In the genomic region with DNA sequence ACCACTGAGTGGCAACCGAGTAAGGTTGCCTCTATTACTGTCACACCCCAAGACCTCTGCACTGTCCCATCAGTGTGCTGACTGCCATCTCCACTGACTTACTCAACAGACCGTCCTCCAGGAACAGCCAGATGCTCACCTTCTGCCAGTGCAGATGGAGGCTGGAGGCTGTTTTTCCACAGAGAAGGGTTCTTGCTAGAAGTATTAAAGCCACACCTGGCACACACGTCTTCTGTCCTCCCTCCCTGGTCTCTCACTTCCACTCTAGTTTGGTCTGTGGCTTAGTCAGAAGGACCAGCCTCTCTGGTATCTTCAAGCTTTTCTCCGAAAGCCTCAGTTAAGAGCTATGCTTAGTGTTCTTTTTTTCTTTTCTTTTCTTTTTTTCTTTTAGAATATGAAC, we compare ENCODE assay signal across 12 mouse cellular contexts.
"Had no signal": no experiment of that assay in that cellular context is flagged by ENCODE, and none has a peak within 500 bp of the region (broad histone marks: within the 10 kb centered on the region; RNA-seq: fewer than 3 reads in every experiment).

No protein-coding gene starts in this region.

- H3K27me3 ChIP-seq: liver, embryonic 15.5 days; midbrain, embryonic 15.5 days; neural tube, embryonic 12.5 days; stomach, embryonic 15.5 days had no signal

- ATAC-seq: midbrain, embryonic 15.5 days had no signal

- H3K4me2 ChIP-seq: liver, embryonic 11.5 days; liver, embryonic 15.5 days; midbrain, embryonic 15.5 days; neural tube, embryonic 12.5 days; stomach, embryonic 15.5 days had no signal

- H3K4me3 ChIP-seq: liver, embryonic 15.5 days; midbrain, embryonic 15.5 days; neural tube, embryonic 12.5 days; stomach, embryonic 15.5 days had no signal

- DNase-seq: kidney, postnatal 25 days; layer of hippocampus, postnatal 36 days; lung, adult 2 months; lung, postnatal 36 days; spleen, adult 18-20 months; thymus, adult 2 months; thymus, postnatal 25 days had no signal

- H3K9me3 ChIP-seq: liver, embryonic 15.5 days; midbrain, embryonic 15.5 days; neural tube, embryonic 12.5 days; stomach, embryonic 15.5 days had no signal

- H3K9ac ChIP-seq: liver, embryonic 15.5 days; midbrain, embryonic 15.5 days; neural tube, embryonic 12.5 days; stomach, embryonic 15.5 days had no signal

- H3K4me1 ChIP-seq: midbrain, embryonic 15.5 days; neural tube, embryonic 12.5 days had no signal

- H3K27ac ChIP-seq: liver, embryonic 15.5 days; midbrain, embryonic 15.5 days; neural tube, embryonic 12.5 days; stomach, embryonic 15.5 days had no signal

- H3K36me3 ChIP-seq: liver, embryonic 15.5 days; midbrain, embryonic 15.5 days; neural tube, embryonic 12.5 days; stomach, embryonic 15.5 days had no signal
